Mouse (Mus musculus) E14TG2a.4 (cell line): ENCODE results near the gene Cd4.

Experiments
- CTCF ChIP-seq: conservative IDR thresholded peaks from 2 replicates; pipeline ENCODE4 v1.5.1; 2014; ENCODE audit warnings: low read length
- POU5F1 ChIP-seq: IDR thresholded peaks from 2 replicates; pipeline ENCODE4 v1.6.1; 2014; ENCODE audit warnings: low read length, borderline replicate concordance

GRCm38 (mm10) chr6:124930231-124930630 lies 42.2 kb upstream of the Cd4 start:
- TF ChIP-seq CTCF (no peak), POU5F1 (no peak)
